Mouse (Mus musculus) kidney, adult 2 months (tissue): ENCODE data around the gene Spock1.

Source experiments
- CTCF ChIP-seq: fragments of 200-500 bp; conservative IDR thresholded peaks from 2 replicates; pipeline ENCODE4 v1.5.1; 2011; ENCODE audit warnings: low read depth, mild to moderate bottlenecking, control low read depth, low read length, moderate library complexity, mixed read lengths; ENCODE audit not compliant: insufficient read depth, insufficient read length
- POLR2A ChIP-seq: fragments of 200-500 bp; IDR thresholded peaks from one replicate; pipeline ENCODE4 v1.6.1; 2011; ENCODE audit warnings: low read depth, low read length, control low read depth

GRCm38 (mm10) chr13:57688926-57689325, 219.2 kb downstream of the Spock1 start:
- TF ChIP-seq CTCF (no peak), POLR2A (no peak)
